Mouse (Mus musculus): ENCODE measurements around the gene Cd101.

Gene Cd101

DNA sequence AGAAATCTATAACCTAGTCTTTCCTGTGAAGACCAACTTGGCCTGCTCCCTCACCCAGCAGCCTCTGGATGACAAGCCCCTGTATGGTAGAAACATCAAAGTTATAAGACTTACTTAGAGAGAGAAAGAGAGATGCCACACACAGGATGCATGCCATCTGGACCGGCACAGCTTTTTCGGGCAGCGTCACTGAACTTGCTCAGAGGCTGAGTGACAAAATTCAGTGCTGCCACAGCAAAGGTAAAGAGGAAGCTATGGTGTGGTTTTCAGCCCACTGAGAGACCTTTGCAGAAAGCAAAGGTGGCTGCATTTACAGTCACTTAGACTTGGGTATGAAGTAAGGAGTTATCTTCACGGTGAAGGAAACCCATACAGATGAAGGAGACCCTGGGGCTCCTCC lies at the start of gene Cd101:
TSS of gene Cd101 (minus strand) at position 218 of the 400 bp plus-strand sequence.
- peak; percentile 80 for DNase-seq

DNA sequence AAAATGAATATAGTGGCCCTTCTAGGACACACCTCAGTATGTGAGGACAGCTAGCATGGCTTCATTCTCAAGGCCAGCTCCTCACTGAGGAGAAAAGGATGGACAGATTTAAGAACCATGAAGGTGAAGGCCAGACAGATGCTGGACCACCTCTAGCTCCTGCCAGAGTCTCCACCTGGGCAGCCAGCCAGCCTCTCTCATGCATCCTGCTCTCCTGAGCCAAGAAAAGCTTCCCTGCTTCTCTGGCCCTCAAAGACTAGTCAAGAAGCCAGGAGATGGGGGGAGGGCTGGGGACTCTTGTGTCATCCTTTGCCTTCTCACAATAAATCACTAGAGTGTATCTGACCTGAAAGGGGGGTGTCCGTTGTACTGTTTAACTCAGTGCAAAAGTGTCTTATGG lies 49.0 kb upstream of the Cd101 start:
- DNase-seq: no peak

DNA sequence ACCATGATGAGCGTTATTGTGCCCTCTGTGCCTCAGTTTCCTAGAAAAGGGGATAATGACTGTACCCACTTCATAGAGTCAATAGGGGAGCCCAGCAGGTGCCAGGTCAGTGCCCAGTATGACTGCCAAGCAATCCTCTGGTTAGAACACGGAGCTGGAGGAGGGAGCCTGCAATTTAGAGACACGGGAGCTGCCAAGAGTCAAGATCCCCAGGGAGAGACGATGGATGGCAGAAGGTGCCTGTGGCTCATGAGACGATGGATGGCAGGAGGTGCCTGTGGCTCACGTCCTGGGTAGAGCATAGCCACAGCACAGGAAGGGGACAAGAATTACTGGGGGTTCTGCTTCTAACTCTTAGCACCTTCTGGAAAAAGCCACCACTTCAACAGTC lies 48.3 kb upstream of the Cd101 start:
- DNase-seq: no peak

DNA sequence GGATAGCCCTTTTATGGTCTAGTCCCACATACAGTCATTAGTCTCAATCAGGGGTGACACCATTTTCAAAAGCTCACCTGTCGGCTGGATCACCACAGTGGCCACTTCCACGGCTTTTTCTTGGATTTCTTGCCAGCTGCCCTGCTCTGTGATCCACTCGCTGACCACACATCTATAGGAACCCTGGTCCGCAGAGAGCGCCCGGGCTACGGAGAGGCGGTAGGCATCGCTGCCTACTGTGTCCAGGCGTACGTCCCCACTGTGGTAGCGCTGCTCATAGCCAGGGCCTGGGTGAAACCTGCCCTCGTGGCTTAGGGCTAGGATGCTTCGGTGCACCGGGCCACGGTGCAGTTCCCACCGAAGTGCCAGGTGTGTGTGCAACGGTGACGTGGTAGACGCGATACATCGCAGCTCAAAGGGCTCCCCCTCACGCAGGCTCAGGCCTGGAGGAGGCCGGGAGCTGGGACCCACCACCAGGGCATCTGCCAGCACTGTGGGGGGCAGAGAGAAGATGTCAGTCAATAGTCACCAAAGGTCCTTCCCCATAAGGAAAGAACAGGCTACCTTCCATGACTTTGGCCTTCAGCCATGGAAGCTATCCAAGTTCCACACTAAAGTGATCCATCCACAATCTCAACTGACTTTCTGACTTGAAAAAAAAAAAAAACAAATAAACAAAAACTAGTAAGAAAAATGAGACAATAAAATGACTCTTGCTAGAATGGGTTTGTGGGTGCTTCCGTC lies 47.8 kb upstream of the Cd101 start:
- DNase-seq: no peak

DNA sequence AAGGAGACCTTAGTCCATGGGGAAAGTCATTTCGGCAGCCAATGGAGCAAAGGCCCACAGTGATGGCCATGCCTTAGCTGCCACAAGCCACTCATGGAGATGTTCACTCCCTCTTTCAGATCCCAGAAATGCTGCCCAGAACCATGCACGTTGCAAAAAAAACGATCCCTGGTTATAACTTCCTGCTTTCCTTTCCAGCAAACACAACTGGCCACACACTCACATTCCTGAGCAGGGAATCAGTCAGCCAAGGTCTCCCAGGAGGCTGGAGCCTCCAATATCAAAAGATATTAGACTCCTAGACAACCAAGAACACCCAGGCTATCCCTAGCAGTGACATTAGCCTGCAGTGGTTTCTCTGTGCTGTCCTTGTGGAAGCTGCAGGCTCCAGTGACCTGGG lies 46.5 kb upstream of the Cd101 start:
- no peak for DNase-seq

DNA sequence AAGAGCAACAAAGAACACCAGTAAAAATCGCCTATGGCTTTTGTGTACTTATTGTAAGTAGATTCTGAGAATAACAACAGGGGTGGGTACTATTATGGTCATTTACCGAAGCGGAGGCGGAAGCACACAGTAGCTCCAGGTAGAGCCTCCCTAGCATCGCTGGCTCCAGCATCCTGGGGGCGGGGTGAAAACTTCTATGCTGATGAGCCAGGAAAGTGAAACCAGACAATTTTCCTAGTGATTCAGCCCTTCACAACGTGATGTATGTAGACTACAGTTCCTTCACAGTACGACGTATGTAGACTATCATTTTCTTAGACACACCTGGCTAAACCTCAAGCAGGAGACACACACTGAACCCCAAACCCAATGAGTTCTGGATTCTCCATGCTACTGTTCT lies 44.0 kb upstream of the Cd101 start:
- DNase-seq: no peak

DNA sequence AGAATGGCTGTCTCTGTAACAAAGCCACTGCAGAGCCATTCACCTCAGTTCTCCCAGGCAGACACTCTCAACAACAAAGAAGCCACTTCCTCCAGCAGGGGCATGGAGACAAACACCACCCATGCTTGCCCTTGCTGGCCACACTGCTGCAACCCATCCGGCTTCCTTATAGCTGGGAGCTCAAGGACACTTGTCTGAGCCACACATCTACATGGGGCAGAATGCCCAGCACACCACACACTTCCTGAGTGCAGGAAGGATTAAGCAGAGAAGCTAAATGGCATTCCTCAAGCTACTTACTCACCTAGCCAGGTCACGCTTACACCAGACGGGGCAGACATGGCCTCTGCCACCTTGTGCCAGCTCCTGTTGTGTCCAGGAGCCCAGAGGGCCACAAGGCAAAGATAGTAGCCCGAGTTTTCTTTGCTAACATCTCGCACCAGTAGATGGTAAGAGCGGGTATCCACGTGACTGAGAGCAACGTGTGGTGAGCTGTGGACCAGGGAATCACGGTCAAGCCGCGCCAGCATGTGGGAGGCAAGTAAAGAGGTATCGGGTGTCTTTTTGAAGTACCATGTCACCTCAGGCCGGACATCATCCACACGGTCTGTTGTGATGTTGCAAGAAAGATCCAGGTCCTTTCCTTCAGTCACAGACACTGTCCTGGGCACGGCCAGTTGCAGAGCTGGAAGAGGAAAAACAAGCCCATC lies 43.3 kb upstream of the Cd101 start:
- peak; percentile 19 for DNase-seq

DNA sequence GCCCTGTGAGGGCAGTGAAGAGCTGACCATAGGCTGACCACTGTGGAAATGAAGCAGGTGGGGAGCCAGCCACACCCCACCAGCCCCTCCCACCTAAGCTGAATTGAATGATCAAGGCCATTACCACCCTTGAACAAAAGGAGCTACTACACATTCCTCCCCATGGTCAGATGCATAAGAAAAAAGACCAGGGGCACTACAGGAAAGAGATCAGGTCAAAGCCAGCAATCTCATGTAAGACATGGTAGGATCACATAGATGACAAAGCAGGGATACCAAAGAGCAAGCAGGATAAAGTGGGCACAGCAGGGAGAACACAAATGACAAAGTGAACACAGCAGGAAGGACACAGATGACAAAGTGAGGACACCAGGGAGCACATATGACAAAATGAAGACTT lies 42.2 kb upstream of the Cd101 start:
- no peak for DNase-seq

DNA sequence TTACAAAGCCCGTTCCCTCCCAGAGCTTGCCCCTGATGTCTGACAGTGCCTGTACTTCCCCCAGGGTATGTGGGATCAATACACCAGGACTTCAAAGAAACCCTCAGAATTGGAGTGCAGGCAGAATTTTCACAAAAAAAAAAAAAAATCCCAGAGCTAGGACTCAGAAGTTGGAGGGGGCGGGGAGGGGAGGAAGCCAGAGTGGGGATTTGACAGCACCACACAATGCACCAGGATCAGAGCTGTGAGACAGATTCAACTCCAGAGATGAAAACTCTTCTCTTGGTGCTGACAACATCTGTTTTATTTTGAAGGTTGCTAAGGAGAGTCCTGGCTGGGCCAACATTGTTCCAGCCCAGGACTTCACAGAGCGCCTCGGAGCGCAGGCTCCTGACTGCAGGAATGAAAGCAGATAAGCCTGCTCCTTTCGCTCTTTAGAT lies 41.5 kb upstream of the Cd101 start:
- DNase-seq: no peak

DNA sequence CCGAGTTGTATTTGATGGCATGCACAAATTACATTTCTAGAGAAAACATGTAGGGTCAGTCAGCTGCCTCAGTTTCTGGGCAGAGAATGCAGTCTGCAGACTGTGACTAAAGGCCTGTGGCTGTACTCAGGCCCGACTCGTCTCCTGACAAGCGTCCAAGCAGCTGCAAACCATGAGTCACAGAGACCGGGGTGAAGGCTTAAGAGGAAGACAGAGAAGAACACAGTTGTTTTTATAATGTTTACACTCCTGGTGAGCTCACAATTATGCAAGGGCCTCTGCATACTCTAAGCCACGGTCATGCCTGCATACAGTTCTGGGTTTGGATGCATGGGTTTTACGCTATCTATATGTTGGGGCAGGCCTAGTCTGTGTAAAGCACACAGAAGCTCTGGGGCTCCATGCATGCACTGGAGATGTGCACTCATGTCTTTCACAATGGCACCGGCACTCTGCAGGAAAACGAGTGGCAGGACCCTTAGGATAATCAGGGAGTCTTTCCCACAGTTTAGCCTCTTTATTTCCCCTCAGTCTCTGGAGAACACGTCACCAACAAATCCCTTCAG lies 41.0 kb upstream of the Cd101 start:
- DNase-seq: no peak

DNA sequence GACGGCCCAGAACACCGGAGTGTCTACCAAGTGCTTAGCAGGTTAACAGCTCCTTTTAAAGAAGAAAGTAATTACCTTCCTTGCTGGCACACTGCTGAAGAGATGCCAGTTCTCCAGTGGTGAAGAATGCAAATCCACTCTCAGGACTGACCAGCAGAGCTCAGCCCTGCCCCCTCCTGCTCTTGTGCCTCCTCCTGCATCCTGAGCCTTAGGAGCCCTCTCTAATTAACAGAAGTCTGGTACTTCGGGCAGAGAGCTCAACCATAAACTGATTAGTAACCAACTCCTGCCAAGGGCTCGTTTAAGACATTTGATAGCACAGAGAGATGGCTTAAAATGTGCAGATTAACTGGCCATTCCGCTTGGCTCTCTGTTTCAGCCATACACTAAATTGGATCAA lies 39.3 kb upstream of the Cd101 start:
- DNase-seq: no peak

DNA sequence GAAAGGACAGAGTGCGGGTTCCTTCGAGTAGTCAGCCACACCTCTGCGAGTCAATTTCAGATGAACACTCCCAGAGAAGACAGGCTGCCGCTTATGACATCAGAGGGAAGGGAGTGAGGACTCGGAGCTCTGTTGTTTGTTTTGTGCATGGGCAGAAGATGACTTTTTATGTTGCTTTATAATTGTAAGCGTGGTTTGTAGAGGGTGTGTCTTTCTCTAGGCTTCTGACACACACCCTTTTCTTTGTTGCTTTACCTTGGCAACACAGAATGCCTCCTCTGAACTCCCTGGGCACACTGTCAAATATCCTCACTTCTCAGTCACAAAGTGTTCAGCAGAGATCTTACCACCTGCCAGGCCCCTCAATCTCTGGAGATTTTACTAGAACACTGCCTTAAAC lies 36.8 kb upstream of the Cd101 start:
- no peak for DNase-seq

DNA sequence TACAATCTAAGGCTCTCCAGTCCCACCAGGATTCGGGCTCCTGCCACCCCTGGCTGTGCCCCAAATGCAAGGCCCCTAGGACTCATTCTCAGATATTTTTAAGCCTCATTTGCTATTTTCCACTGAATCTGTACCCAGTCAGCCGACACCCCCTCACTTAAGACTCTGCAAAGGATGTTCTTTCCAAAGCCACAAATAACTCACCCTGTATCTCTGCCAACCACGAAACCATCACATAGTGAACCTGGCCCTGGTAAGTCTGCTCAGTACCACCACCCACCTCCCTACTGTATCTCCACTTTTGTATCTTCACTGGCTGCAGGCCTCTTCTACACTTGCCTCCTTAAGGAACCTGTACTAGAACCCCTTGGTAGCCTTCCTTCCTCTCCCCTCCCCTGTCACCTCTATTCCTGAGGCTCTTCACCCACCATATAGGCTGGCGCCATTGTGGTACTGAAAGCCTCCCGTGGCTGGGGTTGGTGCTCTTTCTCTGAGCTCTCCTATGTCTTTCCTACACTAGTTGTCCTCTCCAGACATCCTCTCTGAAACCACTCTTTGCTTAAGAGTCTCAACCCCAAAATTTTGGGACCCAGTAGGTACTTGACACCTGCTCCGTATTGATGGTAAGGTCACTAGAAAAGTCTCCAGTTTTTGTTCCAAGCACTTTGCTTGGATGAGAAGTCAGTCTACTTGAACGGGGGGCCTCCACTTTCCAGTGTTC lies 32.7 kb upstream of the Cd101 start:
- no peak for DNase-seq

DNA sequence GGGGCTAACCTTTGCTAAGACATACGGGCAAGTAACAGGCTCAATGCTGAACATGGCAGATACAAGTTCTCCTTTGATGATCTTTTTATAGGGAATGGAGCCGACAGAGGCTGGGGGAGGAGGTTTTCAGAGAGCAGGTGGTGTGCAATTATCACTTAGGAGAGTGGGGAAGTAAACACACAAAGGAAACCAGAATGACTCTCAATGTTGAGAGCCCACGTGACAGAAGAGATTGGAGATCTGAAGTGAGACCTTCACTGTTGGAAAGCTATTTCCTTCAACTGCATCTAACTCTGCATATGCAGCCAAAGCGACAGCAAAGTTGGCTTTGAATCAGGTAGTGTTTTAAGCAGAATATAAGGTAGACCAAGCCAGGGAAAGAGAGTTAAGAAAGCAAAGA lies 29.9 kb upstream of the Cd101 start:
- DNase-seq: no peak

DNA sequence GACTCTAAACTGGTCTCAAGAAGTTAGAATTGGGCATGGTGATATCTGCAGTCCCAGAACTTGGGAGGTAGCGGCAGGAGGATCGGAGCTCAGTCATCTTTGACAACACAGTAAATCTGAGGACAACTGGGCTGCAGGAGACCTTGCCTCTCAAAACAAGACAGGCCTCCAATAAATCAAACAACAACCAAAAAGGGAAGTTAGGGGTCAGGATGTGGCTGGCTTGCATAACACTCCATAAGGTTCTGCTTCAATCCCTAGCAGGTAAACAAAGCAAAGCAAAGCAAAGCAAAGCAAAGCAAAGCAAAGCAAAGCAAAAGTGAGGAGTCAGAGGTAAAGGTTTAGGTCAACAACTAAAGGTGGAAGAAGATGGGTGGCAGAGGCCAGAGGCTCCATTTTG lies 28.8 kb upstream of the Cd101 start:
- DNase-seq: no peak

DNA sequence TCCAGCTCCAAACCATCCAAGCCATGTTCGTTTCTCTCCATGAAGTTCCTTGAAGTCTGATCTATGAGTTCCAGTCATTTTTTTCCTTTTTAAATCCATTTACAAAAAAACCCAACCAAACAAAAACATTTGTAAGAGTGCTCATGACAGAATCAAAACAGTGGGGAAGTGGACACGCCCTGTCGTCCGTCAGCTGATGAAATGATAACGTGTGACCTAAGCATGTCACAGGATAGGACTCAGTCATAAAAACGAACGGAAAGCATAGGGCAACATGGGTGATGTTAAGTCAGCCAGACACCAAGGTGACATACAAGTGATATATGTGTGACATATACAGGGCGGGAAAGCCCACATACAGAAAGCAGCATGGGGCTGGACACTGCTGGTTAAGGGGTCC lies 25.9 kb upstream of the Cd101 start:
- DNase-seq: no peak

DNA sequence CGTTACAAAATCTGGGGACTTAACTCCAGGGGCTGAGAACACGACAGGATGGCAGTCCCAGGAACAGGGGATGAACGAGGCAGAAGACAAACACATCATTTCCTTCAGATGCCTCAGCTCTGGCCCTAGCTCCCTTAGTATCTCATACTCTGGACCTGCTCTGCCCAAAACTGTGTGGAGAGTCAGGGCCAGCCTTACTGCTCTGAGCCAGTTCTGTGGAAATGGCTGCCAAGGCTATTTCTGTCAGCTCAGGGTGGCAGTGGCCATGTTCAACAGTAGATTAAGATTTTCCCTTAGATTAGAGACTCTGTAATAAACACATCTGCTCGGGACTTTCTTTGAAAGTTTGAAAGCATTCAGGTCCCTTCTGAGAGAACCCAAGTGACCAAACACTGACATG lies 22.2 kb upstream of the Cd101 start:
- no peak for DNase-seq

DNA sequence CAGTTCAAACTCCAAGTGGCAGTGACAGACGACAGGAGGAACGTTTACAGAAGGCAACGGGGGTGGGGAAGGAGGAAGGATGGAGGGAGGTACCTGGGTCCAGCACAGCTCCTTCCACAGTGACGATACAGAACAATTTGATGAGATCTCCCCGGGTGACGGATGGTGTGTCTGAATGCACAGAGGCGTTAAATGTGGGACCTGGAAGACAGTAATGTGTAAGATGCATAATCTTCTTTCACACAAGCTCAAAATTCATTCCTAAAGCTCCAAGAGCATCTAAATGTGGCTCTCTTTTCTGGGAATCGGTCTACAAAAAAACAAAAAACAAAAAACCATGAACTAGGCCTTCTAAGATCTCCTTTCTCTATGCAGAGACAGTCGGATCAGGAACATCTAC lies 20.6 kb upstream of the Cd101 start:
- no peak for DNase-seq

DNA sequence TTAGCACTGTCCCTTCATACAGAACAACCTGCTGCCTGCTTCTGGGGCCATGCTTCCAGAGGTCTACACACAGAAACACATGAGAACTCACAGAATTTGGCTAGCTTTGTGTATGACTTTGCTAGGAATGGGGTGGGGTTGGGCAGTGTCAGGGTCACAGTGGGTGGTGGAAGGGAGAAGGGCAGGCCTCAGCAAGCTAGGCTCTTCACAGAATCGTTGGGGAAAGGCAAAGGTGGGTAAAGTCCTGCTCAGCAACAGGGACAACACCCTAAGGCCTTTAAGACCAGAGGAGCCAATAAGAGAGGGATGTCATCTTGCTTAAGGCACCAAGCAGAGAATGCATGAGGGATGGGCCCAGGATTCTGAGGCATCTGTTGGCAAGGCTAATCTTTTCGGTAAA lies 19.4 kb upstream of the Cd101 start:
- DNase-seq: no peak

DNA sequence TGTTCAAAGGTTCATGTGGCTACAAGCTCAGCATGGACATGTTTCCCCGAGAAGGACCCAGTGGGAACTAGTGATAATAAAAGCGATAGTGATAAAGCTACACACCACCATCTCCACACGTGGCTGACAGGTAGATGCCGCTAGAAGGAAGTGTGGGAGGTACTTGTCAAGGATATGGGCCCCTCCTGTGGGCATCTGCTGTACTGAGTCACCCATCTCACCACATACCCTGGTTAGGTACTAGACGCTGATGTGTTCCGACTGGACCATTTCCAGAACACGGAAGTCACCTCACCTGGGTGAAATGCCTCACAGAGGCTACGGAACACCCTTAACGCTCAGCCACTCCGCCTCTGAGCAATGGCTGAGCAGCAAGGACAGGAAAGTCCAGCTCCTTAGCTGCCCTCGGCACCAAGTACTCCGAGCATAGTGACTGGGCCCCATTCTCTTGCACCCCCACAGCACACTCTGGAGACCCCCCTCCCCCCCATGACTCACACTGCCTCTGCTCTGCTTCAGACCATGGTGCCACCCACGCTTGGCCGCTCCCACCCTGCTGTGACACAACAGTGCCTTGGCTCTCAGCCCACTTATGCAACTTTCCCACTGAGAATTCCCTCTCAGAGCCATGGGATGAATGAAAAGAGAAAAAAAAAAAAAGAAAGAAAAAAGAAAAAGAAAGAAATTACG lies 18.4 kb upstream of the Cd101 start:
- DNase-seq: no peak

DNA sequence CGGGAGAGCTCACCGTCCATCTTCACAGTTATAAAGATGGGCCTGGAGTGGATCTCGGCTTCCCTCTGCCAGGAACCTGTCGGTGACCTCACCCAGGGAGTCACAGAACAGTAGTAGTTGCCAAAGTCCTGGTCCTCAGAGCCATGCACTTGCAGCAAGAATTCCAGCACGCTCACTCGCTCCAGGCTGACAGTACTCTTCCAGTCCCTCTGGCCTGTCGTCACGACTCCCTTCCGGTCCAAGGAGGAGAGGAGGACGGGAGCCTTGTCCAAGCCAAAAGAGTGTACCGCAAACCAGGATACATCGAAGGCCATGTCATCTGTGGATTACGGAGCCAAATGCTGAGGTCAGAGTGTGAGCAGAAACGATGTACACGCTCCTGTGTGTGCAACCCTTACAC lies 16.1 kb upstream of the Cd101 start:
- no peak for DNase-seq

DNA sequence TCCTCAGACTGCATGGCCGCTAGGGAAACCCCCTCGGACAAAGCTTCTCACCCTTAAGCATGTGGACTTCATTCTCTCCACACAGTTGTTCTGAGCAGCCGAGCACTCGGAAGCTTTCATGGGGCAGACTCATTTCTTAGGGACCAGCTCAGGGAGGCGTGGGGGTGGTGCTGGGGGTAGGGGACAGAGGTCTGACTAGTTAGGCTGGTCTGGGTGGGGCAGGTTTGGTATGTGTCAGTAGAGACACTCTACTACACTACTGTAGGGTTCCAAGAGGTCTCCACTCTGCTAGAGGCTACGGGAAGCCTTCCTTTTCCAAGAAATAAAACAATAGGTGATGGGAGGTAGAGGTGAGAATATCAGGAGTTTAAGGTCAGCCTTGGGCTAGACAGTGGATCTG lies 15.3 kb upstream of the Cd101 start:
- DNase-seq: no peak

DNA sequence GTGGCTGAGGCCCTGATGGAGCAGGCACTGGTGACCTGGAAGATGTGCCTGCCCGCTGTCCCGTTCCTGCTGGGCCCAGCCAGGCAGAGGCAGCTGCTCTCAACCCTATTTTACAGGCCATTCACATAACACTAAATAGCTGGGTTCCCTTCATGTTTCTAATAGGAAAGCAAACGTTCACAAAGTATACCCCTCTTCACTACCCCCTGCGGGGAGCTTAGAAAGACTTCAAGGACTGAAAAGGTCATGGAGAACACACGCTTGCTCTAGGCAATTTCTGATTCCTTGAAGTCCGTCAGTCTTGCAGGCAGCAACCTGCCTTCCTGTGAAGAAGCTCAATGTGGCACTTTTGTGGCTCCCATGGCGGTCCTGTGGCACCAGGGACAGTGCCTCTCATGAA lies 12.6 kb upstream of the Cd101 start:
- DNase-seq: no peak
